Mouse (Mus musculus) liver, postnatal 0 days (tissue): ENCODE results near the gene Cfap46.

Experiments used
- CTCF ChIP-seq: sonication (generic); IDR thresholded peaks from 2 replicates; pipeline ENCODE4 v1.5.1; 2016; ENCODE audit warnings: antibody characterized with exemption, low read depth
- EP300 ChIP-seq: IDR thresholded peaks from 2 replicates; pipeline ENCODE4 v1.6.1; 2016; ENCODE audit warnings: antibody characterized with exemption, low read depth, mild to moderate bottlenecking

DNA sequence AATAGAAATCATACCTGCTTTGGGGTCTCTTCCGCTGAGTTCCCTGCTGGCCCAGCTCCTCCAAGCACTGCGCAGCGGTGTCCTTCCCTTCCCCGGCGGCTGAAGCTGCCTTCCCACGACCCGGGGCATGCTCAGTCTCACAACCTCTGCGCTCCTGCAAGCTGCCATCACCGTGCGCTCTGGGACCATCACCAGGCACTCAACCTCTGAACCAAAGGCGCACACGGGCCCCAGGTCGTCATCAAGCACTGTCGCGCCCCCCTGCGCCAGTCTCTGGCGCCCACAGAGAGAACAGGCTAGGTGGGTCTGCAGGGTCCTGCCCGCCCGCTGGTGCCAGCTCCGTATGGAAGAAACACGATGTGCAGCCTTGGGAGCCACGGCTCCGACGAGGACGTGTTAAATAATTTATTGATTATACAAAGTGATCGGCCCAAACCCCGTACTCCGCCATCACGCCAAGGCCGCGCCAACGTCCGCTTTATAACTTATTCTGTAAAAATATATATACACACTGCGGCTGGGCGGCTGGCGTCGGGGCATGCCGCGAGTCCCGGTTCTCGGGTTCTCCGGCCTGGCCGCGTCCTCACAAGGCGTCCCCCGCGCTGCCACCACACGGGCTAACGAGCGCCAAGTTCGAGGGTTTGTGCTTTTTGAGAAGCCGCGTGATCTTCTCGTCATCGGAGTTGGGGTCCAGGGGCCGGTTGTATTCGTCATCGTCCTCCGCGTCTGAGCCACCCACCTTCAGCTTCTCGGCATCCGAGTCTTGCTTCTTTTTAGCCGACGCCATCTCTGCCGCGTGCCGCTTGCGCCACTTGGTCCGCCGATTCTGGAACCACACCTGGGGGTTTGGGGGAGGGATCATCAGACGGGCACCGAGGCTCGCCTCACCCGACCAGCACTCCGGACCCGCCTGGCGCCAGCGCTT, 102.5 kb downstream of the Cfap46 start:
- TF ChIP-seq CTCF (no peak), EP300 (no peak)
